Comparison of ENCODE assay signal across 13 mouse cellular contexts in genomic region chr7:70339998-70340630, GRCm38 (mm10). TPM values are rescaled to one million over a fixed set of nuclear protein-coding genes. Genes with fewer than 3 reads are reported as not detected.
DNase-seq lines count a peak whose midpoint lies in the region; ATAC-seq and TF ChIP-seq lines count a peak whose summit lies in the region.
"Had no signal": no experiment of that assay in that cellular context is flagged by ENCODE, and none has a peak within 500 bp of the region (broad histone marks: within the 10 kb centered on the region; RNA-seq: fewer than 3 reads in every experiment).

No protein-coding gene starts in this region.

- ATAC-seq in lung, embryonic 14.5 days (ENCODE audit: insufficient read depth): no peak
- ATAC-seq in lung, postnatal 0 days: no peak
- no peak for ATAC-seq in hindbrain, embryonic 13.5 days (ENCODE audit: low FRiP score)
- no peak for ATAC-seq in midbrain, embryonic 15.5 days (replicated peaks)
- ATAC-seq: intestine, postnatal 0 days had no signal

- peaks cover 38% of the 10 kb centered on the region for H3K36me3 ChIP-seq in lung, embryonic 14.5 days (ENCODE audit: insufficient read depth)
- no peaks in the 10 kb centered on the region for H3K36me3 ChIP-seq in lung, postnatal 0 days (ENCODE audit: insufficient read depth, low read length)
- no peaks in the 10 kb centered on the region for H3K36me3 ChIP-seq in hindbrain, embryonic 13.5 days
- H3K36me3 ChIP-seq in midbrain, embryonic 15.5 days (replicated peaks): no peaks in the 10 kb centered on the region

- no peak overlapping the region for H3K4me2 ChIP-seq in lung, embryonic 14.5 days
- no peak overlapping the region for H3K4me2 ChIP-seq in lung, postnatal 0 days (replicated peaks; ENCODE audit: low read depth, low read length)
- H3K4me2 ChIP-seq in hindbrain, embryonic 13.5 days: no peak overlapping the region
- no peak overlapping the region for H3K4me2 ChIP-seq in midbrain, embryonic 15.5 days

- no peak overlapping the region for H3K4me3 ChIP-seq in lung, embryonic 14.5 days (ENCODE audit: low read depth, low read length)
- no peak overlapping the region for H3K4me3 ChIP-seq in lung, postnatal 0 days (ENCODE audit: low read depth, low read length)
- H3K4me3 ChIP-seq in hindbrain, embryonic 13.5 days: no peak overlapping the region
- no peak overlapping the region for H3K4me3 ChIP-seq in midbrain, embryonic 15.5 days

- peak; percentile 13 for DNase-seq in embryo, embryonic 10.5 days (ENCODE audit: low spot score)
- no peak for DNase-seq in embryo, embryonic 10 days (ENCODE audit: low spot score)
- peak; percentile 3 for DNase-seq in lung, embryonic 14.5 days
- no peak for DNase-seq in lung, postnatal 0 days (ENCODE audit: low spot score)
- DNase-seq in ovary, adult 18-20 months (ENCODE audit: low spot score): no peak
- DNase-seq in urinary bladder, postnatal 14 days (ENCODE audit: low spot score): no peak
- DNase-seq: cerebellum, postnatal 25 days; left cerebral cortex, postnatal 4 days; lung, postnatal 10 days; thymus, adult 18-20 months had no signal

- no peak for TF ChIP-seq EP300 in lung, postnatal 0 days (IDR thresholded peaks at IDR 0.05)

- no peak for TF ChIP-seq CTCF in lung, embryonic 14.5 days (IDR thresholded peaks at IDR 0.05; ENCODE audit: low read depth)
- TF ChIP-seq CTCF in lung, postnatal 0 days (IDR thresholded peaks at IDR 0.05): no peak

- H3K27ac ChIP-seq in lung, embryonic 14.5 days (ENCODE audit: low read depth): no peak overlapping the region
- no peak overlapping the region for H3K27ac ChIP-seq in lung, postnatal 0 days (ENCODE audit: low read length)
- H3K27ac ChIP-seq in hindbrain, embryonic 13.5 days: peak overlapping the region; percentile 66
- peak overlapping the region; percentile 62 for H3K27ac ChIP-seq in midbrain, embryonic 15.5 days

- 53% methylated on average over 12 of the region's 12 CpGs for WGBS in lung, embryonic 14.5 days
- 71% methylated on average over 12 of the region's 12 CpGs for WGBS in lung, postnatal 0 days
- WGBS in hindbrain, embryonic 13.5 days: 31% methylated on average over 12 of the region's 12 CpGs
- WGBS in midbrain, embryonic 15.5 days: 19% methylated on average over 12 of the region's 12 CpGs

- H3K9me3 ChIP-seq in lung, embryonic 14.5 days (ENCODE audit: low read depth, low read length): no peaks in the 10 kb centered on the region
- no peaks in the 10 kb centered on the region for H3K9me3 ChIP-seq in lung, postnatal 0 days (ENCODE audit: low read length)
- no peaks in the 10 kb centered on the region for H3K9me3 ChIP-seq in hindbrain, embryonic 13.5 days
- H3K9me3 ChIP-seq in midbrain, embryonic 15.5 days: no peaks in the 10 kb centered on the region

- no peak overlapping the region for H3K9ac ChIP-seq in lung, embryonic 14.5 days
- H3K9ac ChIP-seq in lung, postnatal 0 days (replicated peaks; ENCODE audit: low read depth): no peak overlapping the region
- H3K9ac ChIP-seq in hindbrain, embryonic 13.5 days: no peak overlapping the region
- no peak overlapping the region for H3K9ac ChIP-seq in midbrain, embryonic 15.5 days

- H3K27me3 ChIP-seq in lung, embryonic 14.5 days (ENCODE audit: insufficient read depth, low read length): 0 out of 2 replicates have a peak, but pooled peaks cover 7% of the 10 kb centered on the region
- no peaks in the 10 kb centered on the region for H3K27me3 ChIP-seq in lung, postnatal 0 days (replicated peaks; ENCODE audit: insufficient read depth, low read length)
- H3K27me3 ChIP-seq in hindbrain, embryonic 13.5 days: peaks cover 96% of the 10 kb centered on the region
- H3K27me3 ChIP-seq in midbrain, embryonic 15.5 days (replicated peaks): peaks cover 87% of the 10 kb centered on the region

- peaks cover 10% of the 10 kb centered on the region; the same call in 1 of the 2 replicates for H3K4me1 ChIP-seq in lung, embryonic 14.5 days (ENCODE audit: insufficient read depth)
- no peaks in the 10 kb centered on the region for H3K4me1 ChIP-seq in lung, postnatal 0 days (ENCODE audit: insufficient read depth, low read depth, low read length)
- peaks cover 49% of the 10 kb centered on the region for H3K4me1 ChIP-seq in hindbrain, embryonic 13.5 days (replicated peaks)
- H3K4me1 ChIP-seq in midbrain, embryonic 15.5 days: peaks cover 15% of the 10 kb centered on the region

RNA-seq across cellular contexts. Expression of gene Nr2f2, which starts 26.4 kb away (rescaled TPM):
- polyA plus RNA-seq in lung, embryonic 14.5 days (2014; fragmentation: Nextera tagmentation; extraction: Ambion mirVana): 142 and 146 TPM in 2 replicates
- 72.7 and 89.1 TPM in 2 replicates for polyA plus RNA-seq in lung, postnatal 0 days (2015; fragmentation: Nextera tagmentation; extraction: Ambion mirVana)
- 118 and 134 TPM in 2 replicates for polyA plus RNA-seq in hindbrain, embryonic 13.5 days (2015; fragmentation: Nextera tagmentation; extraction: Ambion mirVana)
- 84.8 and 98.4 TPM in 2 replicates for polyA plus RNA-seq in midbrain, embryonic 15.5 days (2015; fragmentation: Nextera tagmentation; extraction: Ambion mirVana)

Comparison
In these comparisons a context has a peak if more than half of its experiments do, and no peak if none do; other contexts are left out.
1. DNase-seq: peak in embryo, embryonic 10.5 days (single experiment) and lung, embryonic 14.5 days (single experiment); none in embryo, embryonic 10 days (single experiment), lung, postnatal 0 days (single experiment), ovary, adult 18-20 months (single experiment) and urinary bladder, postnatal 14 days (single experiment).
2. H3K27ac ChIP-seq: peak in hindbrain, embryonic 13.5 days (single experiment) and midbrain, embryonic 15.5 days (single experiment); none in lung, embryonic 14.5 days (single experiment) and lung, postnatal 0 days (single experiment).